In the genomic region with DNA sequence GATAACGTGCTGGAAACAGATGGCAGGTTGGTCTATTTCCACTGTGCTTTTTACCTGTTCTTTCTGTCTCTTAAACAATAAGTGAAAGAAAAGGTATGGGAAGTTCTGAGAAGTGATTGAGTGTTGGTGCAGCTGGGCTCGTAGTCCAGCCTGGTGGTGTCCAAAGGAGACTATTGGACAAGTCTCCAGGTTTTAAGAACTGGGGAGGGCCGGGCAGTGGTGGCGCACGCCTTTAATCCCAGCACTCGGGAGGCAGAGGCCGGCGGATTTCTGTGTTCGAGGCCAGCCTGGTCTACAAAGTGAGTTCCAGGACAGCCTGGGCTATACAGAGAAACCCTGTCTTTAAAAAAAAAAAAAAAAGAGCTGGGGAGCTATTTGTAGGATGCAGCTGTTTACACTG, we compare ENCODE assay signal across 3 mouse cellular contexts.
DNase-seq lines count a peak whose midpoint lies in the region.
"Not testable (repeated sequence)": the region's sequence is repeated elsewhere in the genome, so short reads cannot be mapped to it uniquely, and the experiment has no call there.

No protein-coding gene starts in this region.

- 90% methylated on average over 9 of the region's 9 CpGs for WGBS in heart, embryonic 10.5 days

- not testable (repeated sequence) for H3K9me3 ChIP-seq in heart, embryonic 10.5 days

- not testable (repeated sequence) for H3K4me3 ChIP-seq in heart, embryonic 10.5 days

- peaks cover 17% of the 10 kb centered on the region for H3K4me1 ChIP-seq in heart, embryonic 10.5 days

- peaks cover 12% of the 10 kb centered on the region; the same call in 1 of the 2 replicates for H3K36me3 ChIP-seq in heart, embryonic 10.5 days

- DNase-seq in cerebellum, adult 9-10 months = peak; percentile 39
- peak; percentile 76 for DNase-seq in heart, adult 11 months
- DNase-seq in heart, embryonic 10.5 days (ENCODE audit: low spot score) = peak; percentile 56

- not testable (repeated sequence) for H3K27me3 ChIP-seq in heart, embryonic 10.5 days (ENCODE audit: insufficient read depth, poor library complexity, severe bottlenecking)

- H3K27ac ChIP-seq in heart, embryonic 10.5 days = not testable (repeated sequence)
